Mouse (Mus musculus) embryonic fibroblast, embryonic 13.5 days (primary cell): ENCODE data around the gene Scd4.

ENCODE experiments used
- CTCF ChIP-seq: IDR thresholded peaks from 2 replicates; pipeline ENCODE4 v1.5.1; 2011; ENCODE audit warnings: mild to moderate bottlenecking, control low read depth, low read length, moderate library complexity, borderline replicate concordance; ENCODE audit not compliant: insufficient read depth
- POLR2A ChIP-seq: IDR thresholded peaks from 2 replicates; pipeline ENCODE4 v1.6.1; 2011; ENCODE audit warnings: low read depth, mild to moderate bottlenecking, control low read depth, low read length, moderate library complexity

- TF ChIP-seq POLR2A (no peak; the same call in 1 of the 2 replicates), CTCF (peak; percentile 99)
Measured at GRCm38 (mm10) chr19:44295741-44296140, 37.2 kb upstream of the Scd4 start.
